Mouse (Mus musculus) myocyte (in vitro differentiated cells): ENCODE data around the gene Csf3r. TPM values are rescaled to one million over a fixed set of nuclear protein-coding genes. Genes with fewer than 3 reads are reported as not detected.
A peak's percentile ranks its signal among the peaks of the same experiment; 100 is the strongest.

ENCODE experiments used
- H3K27me3 ChIP-seq: one replicate; pipeline ENCODE4 v1.6.1; 2011; ENCODE audit not compliant: control insufficient read depth, insufficient read depth, insufficient read length
- H3K36me3 ChIP-seq: one replicate; pipeline ENCODE4 v1.6.1; 2011; ENCODE audit not compliant: control insufficient read depth, insufficient read depth
- H3K4me2 ChIP-seq: one replicate; pipeline ENCODE4 v1.6.1; 2011; ENCODE audit warnings: low read depth, control low read depth
- H3K4me3 ChIP-seq: one replicate; pipeline ENCODE4 v1.5.1; 2011; ENCODE audit warnings: mild to moderate bottlenecking, control low read depth, moderate library complexity
- H3K79me2 ChIP-seq: one replicate; pipeline ENCODE4 v1.6.1; 2011; ENCODE audit not compliant: control insufficient read depth, insufficient read depth
- H3ac ChIP-seq: one replicate; pipeline ENCODE4 v1.6.1; 2011; ENCODE audit not compliant: control insufficient read depth, insufficient read length
- CEBPB ChIP-seq: IDR thresholded peaks from 2 replicates; pipeline ENCODE4 v1.6.1; 2011; ENCODE audit warnings: mild to moderate bottlenecking, moderate library complexity; ENCODE audit not compliant: poor library complexity, insufficient read depth, severe bottlenecking
- E2F4 ChIP-seq: IDR thresholded peaks from one replicate; pipeline ENCODE4 v1.6.1; 2011; ENCODE audit warnings: mild to moderate bottlenecking, control low read depth, moderate library complexity; ENCODE audit not compliant: insufficient read depth
- MAX ChIP-seq: IDR thresholded peaks from one replicate; pipeline ENCODE4 v1.6.1; 2011; ENCODE audit warnings: low read depth, mild to moderate bottlenecking, control low read depth
- MYOD1 ChIP-seq, 3 experiments: IDR thresholded peaks; one replicate each; pipeline ENCODE4 v1.6.1; 2011; ENCODE audit warnings: control low read depth in 2 of 3, low read depth in 2 of 3, mild to moderate bottlenecking in 2 of 3, moderate library complexity in 1 of 3; ENCODE audit not compliant: insufficient read length in 2 of 3, control insufficient read depth in 1 of 3
- MYOG ChIP-seq, 3 experiments: IDR thresholded peaks; one replicate each; pipeline ENCODE4 v1.6.1; 2011; ENCODE audit warnings: control low read depth in 2 of 3, low read depth in 2 of 3, mild to moderate bottlenecking in 2 of 3; ENCODE audit not compliant: insufficient read length in 2 of 3, control insufficient read depth in 1 of 3, insufficient read depth in 1 of 3
- POLR2A ChIP-seq: IDR thresholded peaks from one replicate; pipeline ENCODE4 v1.6.1; 2011; ENCODE audit warnings: low read depth, mild to moderate bottlenecking, control low read depth, moderate library complexity; ENCODE audit not compliant: insufficient read length
- POLR2AphosphoS2 ChIP-seq: IDR thresholded peaks from one replicate; pipeline ENCODE4 v1.6.1; 2011; ENCODE audit warnings: low read depth, control low read depth; ENCODE audit not compliant: insufficient read length
- REST ChIP-seq: IDR thresholded peaks from one replicate; pipeline ENCODE4 v1.6.1; 2011; ENCODE audit warnings: mild to moderate bottlenecking, control low read depth, moderate library complexity; ENCODE audit not compliant: insufficient read depth, insufficient read length
- SRF ChIP-seq: IDR thresholded peaks from one replicate; pipeline ENCODE4 v1.6.1; 2011; ENCODE audit warnings: low read depth; ENCODE audit not compliant: control insufficient read depth, insufficient read length
- TCF12 ChIP-seq: IDR thresholded peaks from one replicate; pipeline ENCODE4 v1.6.1; 2011; ENCODE audit warnings: mild to moderate bottlenecking, control low read depth; ENCODE audit not compliant: poor library complexity, insufficient read depth, severe bottlenecking
- TCF3 ChIP-seq: IDR thresholded peaks from one replicate; pipeline ENCODE4 v1.6.1; 2011; ENCODE audit warnings: low read depth, control low read depth; ENCODE audit not compliant: insufficient read length
- USF1 ChIP-seq: IDR thresholded peaks from one replicate; pipeline ENCODE4 v1.6.1; 2011; ENCODE audit warnings: low read depth, mild to moderate bottlenecking, control low read depth, moderate library complexity
- polyA plus RNA-seq: library from polyadenylated mRNA; unstranded; fragments of >200 nt; fragmentation: generic; extraction: Trizol; gene quantifications from one replicate; pipeline ENCODE4 v1.2.1, GENCODE M21; 2012; ENCODE audit warnings: missing spikeins

Gene Csf3r
- polyA plus RNA-seq, 1 experiment, result not detected

DNA sequence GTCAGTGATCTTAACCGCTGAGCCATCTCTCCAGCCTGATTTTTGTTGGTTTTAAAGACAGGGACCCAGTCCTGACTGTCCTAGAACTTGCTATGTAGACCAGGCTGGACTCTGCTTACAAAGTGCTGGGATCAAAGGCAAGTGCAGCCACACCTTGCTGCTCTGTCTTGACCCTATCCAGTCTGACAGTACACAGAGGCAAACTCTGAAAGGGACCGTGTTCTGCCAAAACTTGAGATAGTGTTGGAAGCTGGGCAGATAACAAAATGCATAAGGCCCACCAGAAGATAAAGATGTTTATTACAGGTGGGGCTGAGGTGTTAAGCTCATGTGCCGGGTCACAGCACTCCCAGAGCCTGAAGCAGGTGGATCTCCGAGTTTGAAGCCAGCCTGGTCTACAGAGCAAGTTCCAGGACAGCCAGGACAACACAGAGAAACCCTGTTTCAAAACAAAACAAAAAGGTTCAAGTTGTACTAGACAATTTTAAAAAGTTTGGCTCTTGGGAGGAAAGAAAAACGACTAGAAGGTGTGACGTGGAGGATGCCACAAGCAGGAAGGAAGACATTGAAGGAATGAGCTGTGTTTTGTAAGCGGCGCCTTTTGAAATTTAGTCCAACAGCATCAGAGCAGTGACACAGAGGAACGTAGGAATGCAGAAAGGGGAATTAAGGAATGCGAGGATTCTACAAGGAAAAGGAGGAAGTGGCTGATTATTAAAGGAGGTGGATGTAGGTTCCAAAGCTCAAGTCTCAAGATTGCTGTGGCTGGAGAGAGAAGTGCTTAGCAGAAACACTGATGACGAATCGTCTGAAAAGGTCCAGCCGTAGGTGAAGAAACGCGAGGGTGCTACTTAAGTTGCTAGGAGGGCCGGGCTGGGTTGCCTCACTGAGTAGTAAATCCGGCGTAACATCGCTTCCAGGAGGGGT is 33.1 kb downstream of the Csf3r start:
- peak overlapping the region; percentile 84 for H3K4me2 ChIP-seq
- peaks cover 7% of the 10 kb centered on the region for H3K36me3 ChIP-seq
- TF ChIP-seq MAX (no peak), POLR2AphosphoS2 (peak; percentile 11)
- H3ac ChIP-seq, result no peak overlapping the region
- no peaks in the 10 kb centered on the region for H3K27me3 ChIP-seq
- H3K4me3 ChIP-seq, result peak overlapping the region; percentile 65
- no peaks in the 10 kb centered on the region for H3K79me2 ChIP-seq

DNA sequence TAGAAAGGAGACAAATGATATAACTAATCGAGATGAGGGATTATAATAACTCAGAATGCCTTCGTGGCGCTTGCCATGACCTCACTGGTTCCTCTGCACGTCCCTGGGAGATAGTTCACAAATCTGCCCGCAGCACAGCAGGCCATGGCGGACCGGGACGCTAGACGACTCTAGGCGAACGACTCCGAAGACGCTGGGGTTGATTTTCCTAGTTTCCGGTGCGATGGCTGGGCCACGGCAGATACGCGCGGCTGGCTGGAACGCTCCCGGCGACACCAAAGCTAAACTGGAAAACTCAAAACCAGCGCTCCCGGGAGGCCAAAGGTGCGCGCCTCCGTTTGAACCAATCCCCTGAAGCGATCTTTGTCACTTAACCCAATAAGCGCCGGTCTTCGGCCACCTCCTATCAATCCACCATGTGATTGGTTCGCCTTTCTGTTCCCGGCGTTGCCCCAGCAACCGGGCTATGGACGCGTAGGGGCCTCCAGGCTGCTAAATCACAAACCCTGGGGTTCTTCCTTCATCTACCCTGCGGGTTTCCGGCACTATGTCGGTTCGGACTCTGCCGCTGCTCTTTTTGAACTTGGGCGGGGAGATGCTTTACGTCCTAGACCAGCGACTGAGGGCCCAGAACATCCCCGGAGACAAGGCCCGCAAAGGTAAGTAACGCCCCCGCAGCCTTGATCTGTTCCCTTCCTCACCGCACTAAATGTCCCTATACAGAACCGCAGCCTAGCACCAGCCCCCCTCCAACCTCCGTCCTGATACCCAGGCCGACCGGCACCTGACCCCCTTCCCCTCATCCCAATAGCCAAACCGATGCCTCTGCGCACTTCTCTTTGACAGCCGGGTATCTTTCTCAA is 34.0 kb downstream of the Csf3r start, which contains the start of gene Oscp1:
Oscp1 (plus strand) TSS at position 432 of the 863 bp plus-strand sequence.
- H3K27me3 ChIP-seq, result no peaks in the 10 kb centered on the region
- no peaks in the 10 kb centered on the region for H3K79me2 ChIP-seq
- peak; percentile 53 for TF ChIP-seq POLR2A
- TF ChIP-seq MYOG (IDR thresholded peaks at IDR 0.05; ENCODE audit: control insufficient read depth in 1 of 3, insufficient read depth in 1 of 3, insufficient read length in 2 of 3, low read depth in 2 of 3), result no peak
- peak; percentile 27 for TF ChIP-seq POLR2AphosphoS2
- no peak for TF ChIP-seq TCF3
- TF ChIP-seq CEBPB, result no peak
- no peak for TF ChIP-seq MAX
- no peak for TF ChIP-seq TCF12
- peak; percentile 98 for TF ChIP-seq E2F4
- TF ChIP-seq REST, result no peak
- no peak for TF ChIP-seq USF1
- no peak for TF ChIP-seq MYOD1 (IDR thresholded peaks at IDR 0.05; ENCODE audit: control insufficient read depth in 1 of 3, insufficient read length in 2 of 3, low read depth in 2 of 3)
- TF ChIP-seq SRF, result no peak
- peaks cover 6% of the 10 kb centered on the region for H3K36me3 ChIP-seq
- peak within 1 kb of the TSS; percentile 65 for H3K4me3 ChIP-seq
- peak within 1 kb of the TSS; percentile 84 for H3K4me2 ChIP-seq
- H3ac ChIP-seq, result no peak within 1 kb of the TSS

DNA sequence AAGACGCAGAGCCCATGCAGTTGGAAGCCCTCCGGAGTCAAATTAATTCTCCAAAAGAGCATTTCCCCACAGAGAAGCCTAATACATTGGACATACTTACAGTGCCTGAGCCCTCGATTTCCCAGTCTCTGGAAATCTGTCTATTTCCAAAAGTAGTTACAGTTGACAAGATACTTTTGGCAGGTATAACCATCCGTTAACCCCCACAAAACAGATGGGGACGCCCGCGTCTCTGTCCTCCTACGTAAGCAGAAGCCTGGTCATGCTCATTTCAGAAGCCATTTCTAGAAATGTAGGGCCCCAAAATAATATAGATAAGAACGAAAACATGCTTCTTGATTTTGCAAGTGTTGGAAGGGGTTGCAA is 34.6 kb downstream of the Csf3r start:
- H3K27me3 ChIP-seq, result no peaks in the 10 kb centered on the region
- H3K4me2 ChIP-seq, result peak overlapping the region; percentile 84
- H3K4me3 ChIP-seq, result peak overlapping the region; percentile 65
- H3K79me2 ChIP-seq, result no peaks in the 10 kb centered on the region
- H3K36me3 ChIP-seq, result no peaks in the 10 kb centered on the region
- TF ChIP-seq TCF12 (no peak), TCF3 (no peak), REST (no peak)
- H3ac ChIP-seq, result no peak overlapping the region

DNA sequence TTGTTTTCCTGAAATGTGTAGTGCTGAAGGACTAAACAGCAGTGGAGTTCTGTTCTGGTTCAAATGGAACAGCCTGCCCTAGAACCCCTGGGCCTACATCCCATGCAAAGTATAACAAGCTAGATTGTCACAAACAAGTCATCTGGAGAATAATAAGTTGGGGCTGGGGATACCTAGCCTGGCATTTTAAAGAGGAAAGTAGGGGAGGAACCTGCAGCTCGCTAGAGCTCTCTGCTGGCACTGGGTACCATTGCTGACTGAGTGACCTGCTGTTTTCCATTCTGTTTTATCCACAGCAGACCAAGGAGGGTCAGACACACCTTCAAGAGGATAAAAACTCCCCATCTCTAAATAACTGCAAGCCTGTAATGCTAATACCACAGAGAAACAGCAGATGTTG is 38.5 kb downstream of the Csf3r start:
- no peak for TF ChIP-seq MYOD1 (IDR thresholded peaks at IDR 0.05; ENCODE audit: control insufficient read depth in 1 of 3, insufficient read length in 2 of 3, low read depth in 2 of 3)
- TF ChIP-seq POLR2A, result no peak
- no peak for TF ChIP-seq TCF3
- TF ChIP-seq REST, result no peak
- no peak for TF ChIP-seq CEBPB
- no peak for TF ChIP-seq SRF
- TF ChIP-seq MAX, result no peak
- TF ChIP-seq MYOG (IDR thresholded peaks at IDR 0.05; ENCODE audit: control insufficient read depth in 1 of 3, insufficient read depth in 1 of 3, insufficient read length in 2 of 3, low read depth in 2 of 3), result no peak
- TF ChIP-seq TCF12, result no peak
- TF ChIP-seq E2F4, result no peak
- no peak for TF ChIP-seq POLR2AphosphoS2
- TF ChIP-seq USF1, result no peak
- no peak overlapping the region for H3ac ChIP-seq
- no peak overlapping the region for H3K4me2 ChIP-seq
- H3K27me3 ChIP-seq, result no peaks in the 10 kb centered on the region
- H3K79me2 ChIP-seq, result no peaks in the 10 kb centered on the region
- H3K4me3 ChIP-seq, result no peak overlapping the region
- H3K36me3 ChIP-seq, result no peaks in the 10 kb centered on the region

DNA sequence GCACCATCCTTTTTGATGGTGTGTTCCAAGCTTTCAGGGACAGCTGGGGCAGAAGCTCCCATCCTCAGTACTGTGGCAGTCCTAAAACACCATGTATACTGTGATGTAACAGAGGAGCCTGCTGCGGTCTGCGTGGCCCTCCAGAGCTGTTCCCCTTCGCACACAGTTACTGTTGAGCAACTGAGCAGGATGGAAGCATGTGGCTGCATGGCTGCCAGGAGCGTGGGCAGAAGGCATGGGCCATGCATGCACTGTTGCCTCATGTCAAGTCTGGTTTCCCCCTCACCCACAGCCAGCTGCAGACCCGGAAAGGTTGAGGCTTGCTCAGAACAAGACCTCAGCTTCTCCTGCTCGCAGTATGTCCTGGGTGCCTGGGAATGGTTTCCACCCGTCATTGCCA is 40.9 kb downstream of the Csf3r start:
- Histone ChIP-seq H3K4me3 (no peak overlapping the region), H3ac (no peak overlapping the region), H3K36me3 (no peaks in the 10 kb centered on the region), H3K79me2 (no peaks in the 10 kb centered on the region), H3K4me2 (no peak overlapping the region), H3K27me3 (no peaks in the 10 kb centered on the region)
- TF ChIP-seq MAX (no peak), E2F4 (no peak), POLR2A (no peak), CEBPB (no peak), MYOG (IDR thresholded peaks at IDR 0.05; ENCODE audit: control insufficient read depth in 1 of 3, insufficient read depth in 1 of 3, insufficient read length in 2 of 3, low read depth in 2 of 3) (no peak), SRF (no peak), MYOD1 (IDR thresholded peaks at IDR 0.05; ENCODE audit: control insufficient read depth in 1 of 3, insufficient read length in 2 of 3, low read depth in 2 of 3) (no peak), TCF12 (no peak), POLR2AphosphoS2 (no peak), USF1 (no peak), REST (no peak), TCF3 (no peak)
